Mouse (Mus musculus) heart, postnatal 36 days (tissue): Measurements from ENCODE around the gene Gabrb2. TPM values are rescaled to one million over a fixed set of nuclear protein-coding genes. Genes with fewer than 3 reads are reported as not detected.

Source experiments
- total RNA-seq, 2 experiments: library from RNA; stranded (reverse); gene quantifications; 2 replicates each; pipeline ENCODE4 v1.2.3; 2021

Gabrb2 gene
- total RNA-seq, 2 experiments from 2014 or later, result 0.61 to 2.2 TPM

Other genes with a start within 250 kb of the Gabrb2 start
- gene Gabra1, start 236.8 kb upstream of the Gabrb2 start, total RNA-seq, result 1 to 10 TPM in 1 of 2 experiments, under 1 TPM in 1; 0.98 to 2.2 TPM
- not detected for gene Gabra6, start 98.7 kb upstream of the Gabrb2 start, total RNA-seq